Mouse (Mus musculus) thymus, adult 2 months (tissue): Measurements from ENCODE around the gene Naa11.

Source experiments
- CTCF ChIP-seq: fragments of 200-500 bp; IDR thresholded peaks from 2 replicates; pipeline ENCODE4 v1.5.1; 2012; ENCODE audit warnings: mild to moderate bottlenecking, control low read depth, low read length, moderate library complexity, borderline replicate concordance; ENCODE audit not compliant: control insufficient read depth, poor library complexity, insufficient read depth; ENCODE audit errors: extremely low read depth
- POLR2A ChIP-seq: fragments of 200-500 bp; IDR thresholded peaks from 2 replicates; pipeline ENCODE4 v1.6.1; 2012; ENCODE audit warnings: mild to moderate bottlenecking, low read length, control low read depth, moderate library complexity; ENCODE audit not compliant: control insufficient read depth, poor library complexity, insufficient read depth; ENCODE audit errors: extremely low read depth

- TF ChIP-seq CTCF, result no peak
- no peak for TF ChIP-seq POLR2A
Measured at GRCm38 (mm10) chr5:97379976-97380375, 12.2 kb downstream of the Naa11 start.
